Mouse (Mus musculus) erythroid progenitor cell, adult 5-6 weeks (primary cell): Measurements from ENCODE around the gene Mbl2. TPM values are rescaled to one million over a fixed set of nuclear protein-coding genes. Genes with fewer than 3 reads are reported as not detected.
"Not testable (repeated sequence)": the region's sequence is repeated elsewhere in the genome, so short reads cannot be mapped to it uniquely, and the experiment has no call there.

ENCODE experiments used
- ATAC-seq: replicated peaks from 2 replicates; pipeline ENCODE4 v1.8.0; 2016; ENCODE audit warnings: moderate number of reproducible peaks, mild to moderate bottlenecking, moderate TSS enrichment, inconsistent platforms; ENCODE audit not compliant: poor library complexity, low FRiP score, severe bottlenecking
- total RNA-seq, 2 experiments: library from RNA; stranded (forward) in 1 of 2; stranded (reverse) in 1 of 2; fragments of 150-400 nt in 1 of 2; fragments of 186-747, 209-891 nt in 1 of 2; gene quantifications; 2 replicates each; pipeline versions ENCODE4 v1.2.3 to v1.2.4; 2015 to 2017; ENCODE audit warnings: low replicate concordance in 2 of 2

Mbl2 gene
- total RNA-seq (2015; ENCODE audit: low replicate concordance) (not detected in 2 replicates), total RNA-seq (2017; ENCODE audit: low replicate concordance) (not detected in 2 replicates)

- ATAC-seq: no peak
Measured at GRCm38 (mm10) chr19:30232691-30233090, at the start of gene Mbl2. Gene Mbl2, plus strand, starts transcription at chr19:30232942.

- no peak for ATAC-seq
Measured at GRCm38 (mm10) chr19:30185536-30185935, 47.2 kb upstream of the Mbl2 start.

GRCm38 (mm10) chr19:30187232-30187631 is 45.5 kb upstream of the Mbl2 start:
- no peak for ATAC-seq

- ATAC-seq: no peak
Measured at GRCm38 (mm10) chr19:30194999-30195398, 37.7 kb upstream of the Mbl2 start.

- no peak for ATAC-seq
Measured at GRCm38 (mm10) chr19:30202177-30202576, 30.6 kb upstream of the Mbl2 start.

GRCm38 (mm10) chr19:30205159-30205816 is 27.5 kb upstream of the Mbl2 start:
- ATAC-seq: no peak

- no peak for ATAC-seq
Measured at GRCm38 (mm10) chr19:30205874-30206273, 26.9 kb upstream of the Mbl2 start.

- ATAC-seq: no peak
Measured at GRCm38 (mm10) chr19:30206981-30207380, 25.8 kb upstream of the Mbl2 start.

GRCm38 (mm10) chr19:30209006-30209405 is 23.7 kb upstream of the Mbl2 start:
- ATAC-seq: not testable (repeated sequence)

- ATAC-seq: no peak
Measured at GRCm38 (mm10) chr19:30214026-30214425, 18.7 kb upstream of the Mbl2 start.

GRCm38 (mm10) chr19:30215736-30216135 is 17.0 kb upstream of the Mbl2 start:
- not testable (repeated sequence) for ATAC-seq

- ATAC-seq: no peak
Measured at GRCm38 (mm10) chr19:30216186-30216585, 16.6 kb upstream of the Mbl2 start.

GRCm38 (mm10) chr19:30217335-30217734 is 15.4 kb upstream of the Mbl2 start:
- ATAC-seq: no peak

GRCm38 (mm10) chr19:30222593-30222992 is 10.1 kb upstream of the Mbl2 start:
- ATAC-seq: not testable (repeated sequence)

- no peak for ATAC-seq
Measured at GRCm38 (mm10) chr19:30229477-30229876, 3.3 kb upstream of the Mbl2 start.

- no peak for ATAC-seq
Measured at GRCm38 (mm10) chr19:30234416-30234815, 1.7 kb downstream of the Mbl2 start.

GRCm38 (mm10) chr19:30247359-30247758 is 14.6 kb downstream of the Mbl2 start:
- no peak for ATAC-seq

GRCm38 (mm10) chr19:30248822-30249221 is 16.1 kb downstream of the Mbl2 start:
- ATAC-seq: no peak

- ATAC-seq: no peak
Measured at GRCm38 (mm10) chr19:30252253-30252652, 19.5 kb downstream of the Mbl2 start.

GRCm38 (mm10) chr19:30256339-30256738 is 23.6 kb downstream of the Mbl2 start:
- no peak for ATAC-seq

- ATAC-seq: no peak
Measured at GRCm38 (mm10) chr19:30281125-30281524, 48.4 kb downstream of the Mbl2 start.
